Mouse (Mus musculus): ENCODE data around the gene Mlph. TPM values are rescaled to one million over a fixed set of nuclear protein-coding genes. Genes with fewer than 3 reads are reported as not detected.

The Mlph gene
- total and polyA plus RNA-seq, 3 experiments = not detected

- H3K9ac ChIP-seq (ENCODE audit: control insufficient read depth, low read depth, low read length, poor library complexity, severe bottlenecking) = no peak overlapping the region
- H3K4me3 ChIP-seq (ENCODE audit: control insufficient read depth in 1 of 2, insufficient read depth in 1 of 2, low read depth in 2 of 2, low read length in 2 of 2) = no peak overlapping the region
- H3K36me3 ChIP-seq (ENCODE audit: control insufficient read depth in 1 of 2, insufficient read depth in 2 of 2, low read length in 2 of 2) = no peaks in the 10 kb centered on the region
- no peak for DNase-seq (ENCODE audit: low read depth, low spot score)
- no peaks in the 10 kb centered on the region for H3K9me3 ChIP-seq (replicated peaks; ENCODE audit: insufficient read depth, low read length)
- no peak overlapping the region for H3K27ac ChIP-seq (ENCODE audit: control insufficient read depth, low read depth, low read length)
- no peaks in the 10 kb centered on the region for H3K4me1 ChIP-seq (ENCODE audit: control insufficient read depth in 1 of 2, insufficient read depth in 2 of 2, low read length in 2 of 2)
- H3K27me3 ChIP-seq (ENCODE audit: control insufficient read depth in 1 of 2, insufficient read depth in 2 of 2, low read length in 2 of 2) = no peaks in the 10 kb centered on the region
- no peak for TF ChIP-seq ZMIZ1 (IDR thresholded peaks at IDR 0.05; ENCODE audit: low read depth, low read length)
- TF ChIP-seq SIN3A (IDR thresholded peaks at IDR 0.05; ENCODE audit: low read length) = no peak
- no peak for TF ChIP-seq RCOR1 (IDR thresholded peaks at IDR 0.05; ENCODE audit: low read depth, low read length)
- no peak for TF ChIP-seq MAX (IDR thresholded peaks at IDR 0.05; ENCODE audit: low read length)
- TF ChIP-seq TBP (IDR thresholded peaks at IDR 0.05; ENCODE audit: low read depth, low read length) = no peak
- TF ChIP-seq ETS1 (IDR thresholded peaks at IDR 0.05; ENCODE audit: low read depth, low read length) = no peak
- TF ChIP-seq GATA1 (IDR thresholded peaks at IDR 0.05; ENCODE audit: low read depth, low read length) = no peak
- H3K79me2 ChIP-seq (ENCODE audit: control insufficient read depth, insufficient read depth, low read length, poor library complexity) = no peaks in the 10 kb centered on the region
Measured at GRCm38 (mm10) chr1:90902751-90903150, 12.1 kb upstream of the Mlph start.

- no peaks in the 10 kb centered on the region for H3K36me3 ChIP-seq (ENCODE audit: control insufficient read depth in 1 of 2, insufficient read depth in 2 of 2, low read length in 2 of 2)
- no peaks in the 10 kb centered on the region for H3K79me2 ChIP-seq (ENCODE audit: control insufficient read depth, insufficient read depth, low read length, poor library complexity)
- H3K4me1 ChIP-seq (ENCODE audit: control insufficient read depth in 1 of 2, insufficient read depth in 2 of 2, low read length in 2 of 2) = no peaks in the 10 kb centered on the region
- H3K27ac ChIP-seq (ENCODE audit: control insufficient read depth, low read depth, low read length) = no peak overlapping the region
- H3K9ac ChIP-seq (ENCODE audit: control insufficient read depth, low read depth, low read length, poor library complexity, severe bottlenecking) = no peak overlapping the region
- no peaks in the 10 kb centered on the region for H3K27me3 ChIP-seq (ENCODE audit: control insufficient read depth in 1 of 2, insufficient read depth in 2 of 2, low read length in 2 of 2)
- no peak for TF ChIP-seq GABPA (IDR thresholded peaks at IDR 0.05; ENCODE audit: low read depth, low read length)
- no peaks in the 10 kb centered on the region for H3K9me3 ChIP-seq (replicated peaks; ENCODE audit: insufficient read depth, low read length)
- DNase-seq (ENCODE audit: low read depth, low spot score) = no peak
- no peak overlapping the region for H3K4me3 ChIP-seq (ENCODE audit: control insufficient read depth in 1 of 2, insufficient read depth in 1 of 2, low read depth in 2 of 2, low read length in 2 of 2)
Measured at GRCm38 (mm10) chr1:90903211-90903945, 11.5 kb upstream of the Mlph start.

GRCm38 (mm10) chr1:90903971-90904458 is 10.9 kb upstream of the Mlph start:
- DNase-seq (ENCODE audit: low read depth, low spot score) = no peak
- H3K4me1 ChIP-seq (ENCODE audit: control insufficient read depth in 1 of 2, insufficient read depth in 2 of 2, low read length in 2 of 2) = no peaks in the 10 kb centered on the region
- no peak overlapping the region for H3K27ac ChIP-seq (ENCODE audit: control insufficient read depth, low read depth, low read length)
- H3K79me2 ChIP-seq (ENCODE audit: control insufficient read depth, insufficient read depth, low read length, poor library complexity) = no peaks in the 10 kb centered on the region
- H3K27me3 ChIP-seq (ENCODE audit: control insufficient read depth in 1 of 2, insufficient read depth in 2 of 2, low read length in 2 of 2) = no peaks in the 10 kb centered on the region
- H3K9ac ChIP-seq (ENCODE audit: control insufficient read depth, low read depth, low read length, poor library complexity, severe bottlenecking) = no peak overlapping the region
- H3K36me3 ChIP-seq (ENCODE audit: control insufficient read depth in 1 of 2, insufficient read depth in 2 of 2, low read length in 2 of 2) = no peaks in the 10 kb centered on the region
- H3K4me3 ChIP-seq (ENCODE audit: control insufficient read depth in 1 of 2, insufficient read depth in 1 of 2, low read depth in 2 of 2, low read length in 2 of 2) = no peak overlapping the region
- TF ChIP-seq ETS1 (IDR thresholded peaks at IDR 0.05; ENCODE audit: low read depth, low read length) = no peak
- H3K9me3 ChIP-seq (replicated peaks; ENCODE audit: insufficient read depth, low read length) = no peaks in the 10 kb centered on the region

Data from MEL (cell line).